Mouse (Mus musculus) gastrocnemius, postnatal 36 days (tissue): Measurements from ENCODE around the gene Zfp598. TPM values are rescaled to one million over a fixed set of nuclear protein-coding genes. Genes with fewer than 3 reads are reported as not detected.

Experiments used
- DNase-seq, 2 experiments: peaks; one replicate each; pipeline ENCODE4 v3.0.0; 2022
- intact Hi-C: fragments of 180-260 bp; cut with DNase I; formaldehyde crosslinking; loops from one replicate; pipeline ENCODE4 v1.15.1; 2025
- long read RNA-seq, 2 experiments: library from polyadenylated mRNA; stranded (forward); transcript quantifications; one replicate each; pipeline ENCODE4 v2.0.0; 2021
- total RNA-seq, 2 experiments: library from RNA; stranded (reverse); gene quantifications; 2 replicates each; pipeline ENCODE4 v1.2.3; 2021

Zfp598 gene
- total RNA-seq = 10 to 100 TPM; 18.0 to 18.5 TPM
- long read RNA-seq, experiment 1, partial matches to known transcripts = 8 of 14 reads
- long read RNA-seq, experiment 1, other reads (novel, unspliced or antisense) = 0 of 14 reads
- long read RNA-seq, experiment 2, partial matches to known transcripts = 6 of 8 reads
- long read RNA-seq, experiment 2, other reads (novel, unspliced or antisense) = 0 of 8 reads

DNA sequence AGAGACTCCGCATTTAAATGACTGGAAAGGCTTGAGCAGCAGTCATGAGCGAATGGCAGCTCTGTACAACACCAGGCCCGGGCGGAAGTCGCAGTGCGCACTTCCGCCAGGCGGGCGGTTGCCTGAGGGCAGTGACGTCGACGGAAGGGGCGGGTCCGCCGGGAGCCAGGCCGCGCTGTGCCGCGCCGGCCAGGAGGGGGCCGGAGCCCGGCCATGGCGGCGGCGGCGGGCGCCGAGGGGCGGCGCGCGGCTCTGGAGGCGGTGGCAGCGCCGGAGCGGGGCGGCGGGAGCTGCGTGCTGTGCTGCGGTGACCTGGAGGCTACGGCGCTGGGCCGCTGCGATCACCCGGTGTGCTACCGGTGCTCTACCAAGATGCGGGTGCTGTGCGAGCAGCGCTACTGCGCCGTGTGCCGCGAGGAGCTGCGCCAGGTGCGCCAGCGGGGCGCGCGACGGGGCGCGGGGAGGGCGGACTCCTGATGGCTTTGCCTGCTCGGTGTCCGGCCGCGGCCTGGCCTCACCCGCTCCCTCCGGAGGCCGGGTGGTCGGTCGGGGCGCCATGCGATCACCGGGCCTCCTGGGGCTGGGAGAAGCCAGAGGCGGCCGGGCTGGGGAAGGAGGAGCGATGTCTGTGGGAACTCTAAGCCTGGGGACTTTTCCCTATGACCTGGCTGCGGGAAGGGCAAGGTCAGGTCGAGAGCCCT lies at the start of gene Zfp598:
Gene Zfp598, plus strand, starts transcription at position 143 of the 701 bp plus-strand sequence.
- intact Hi-C loops = no loop called here
- peak; percentile 90 to 92 for DNase-seq

DNA sequence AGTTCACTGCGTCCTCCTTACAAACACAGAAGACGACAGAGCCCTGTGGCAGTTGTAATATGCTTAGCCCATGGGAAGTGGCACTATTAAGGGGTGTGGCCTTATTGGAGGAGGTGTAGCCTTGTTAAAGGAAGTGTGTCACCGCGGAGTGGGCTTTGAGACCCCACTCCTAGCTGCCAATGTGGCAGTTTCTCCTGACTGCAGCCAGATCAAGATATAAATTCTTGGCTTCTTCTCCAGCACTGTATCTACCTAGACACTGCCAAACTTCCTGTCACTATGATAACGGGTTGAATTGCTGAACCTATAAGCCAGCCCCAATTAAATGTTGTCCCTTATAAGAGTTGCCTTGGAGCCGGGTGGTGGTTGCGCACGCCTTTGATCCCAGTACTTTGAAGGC lies 44.0 kb upstream of the Zfp598 start:
- intact Hi-C loops = loop anchor here (5.0 kb wide), 1 partner anchor 93 kb away; the partner anchor contains the start of gene Rab26
- DNase-seq = no peak

DNA sequence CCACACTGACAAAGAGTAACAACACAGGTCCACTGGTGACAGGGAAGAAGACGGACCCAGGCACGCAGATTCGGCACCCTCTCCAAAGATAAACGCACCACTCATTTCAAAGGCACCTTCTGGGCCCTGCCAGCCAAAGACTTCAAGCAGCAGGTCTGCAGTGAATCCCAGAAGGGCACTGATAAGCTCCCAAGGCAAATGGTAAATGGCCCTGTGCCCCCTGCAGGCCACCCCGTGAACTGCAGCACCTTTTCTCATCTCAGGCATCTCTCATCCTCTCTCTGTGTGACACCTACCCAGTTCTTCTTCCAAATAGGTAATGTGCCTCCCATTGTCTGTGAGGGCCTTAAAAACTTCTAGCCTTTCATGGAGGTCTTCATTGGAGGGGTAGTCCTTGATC lies 40.8 kb upstream of the Zfp598 start:
- intact Hi-C loops = loop anchor here (2.0 to 5.0 kb wide), 2 partner anchors 22 to 96 kb away; partner anchors contain the start of genes Rab26 and Slc9a3r2
- DNase-seq = peak; percentile 58 to 74

DNA sequence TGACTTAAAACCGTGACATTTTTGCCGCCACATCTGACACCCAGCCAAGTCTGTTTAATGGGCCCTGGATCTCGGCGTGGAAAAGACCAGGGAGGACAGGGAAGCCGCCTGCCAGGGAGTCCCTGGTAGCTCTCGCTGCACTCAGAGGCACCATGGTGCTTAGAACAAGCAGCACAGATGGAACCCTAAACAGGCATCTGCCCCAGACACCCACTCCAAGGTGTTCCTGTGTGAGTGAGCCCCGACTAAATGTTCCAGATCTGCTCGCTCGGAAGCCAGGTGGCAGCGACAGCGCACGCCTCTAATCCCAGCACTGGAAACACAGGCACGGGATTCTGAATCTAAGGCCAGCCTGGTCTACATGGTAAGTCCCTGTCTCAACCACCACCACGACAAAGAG lies 39.4 kb upstream of the Zfp598 start:
- intact Hi-C loops = no loop called here

DNA sequence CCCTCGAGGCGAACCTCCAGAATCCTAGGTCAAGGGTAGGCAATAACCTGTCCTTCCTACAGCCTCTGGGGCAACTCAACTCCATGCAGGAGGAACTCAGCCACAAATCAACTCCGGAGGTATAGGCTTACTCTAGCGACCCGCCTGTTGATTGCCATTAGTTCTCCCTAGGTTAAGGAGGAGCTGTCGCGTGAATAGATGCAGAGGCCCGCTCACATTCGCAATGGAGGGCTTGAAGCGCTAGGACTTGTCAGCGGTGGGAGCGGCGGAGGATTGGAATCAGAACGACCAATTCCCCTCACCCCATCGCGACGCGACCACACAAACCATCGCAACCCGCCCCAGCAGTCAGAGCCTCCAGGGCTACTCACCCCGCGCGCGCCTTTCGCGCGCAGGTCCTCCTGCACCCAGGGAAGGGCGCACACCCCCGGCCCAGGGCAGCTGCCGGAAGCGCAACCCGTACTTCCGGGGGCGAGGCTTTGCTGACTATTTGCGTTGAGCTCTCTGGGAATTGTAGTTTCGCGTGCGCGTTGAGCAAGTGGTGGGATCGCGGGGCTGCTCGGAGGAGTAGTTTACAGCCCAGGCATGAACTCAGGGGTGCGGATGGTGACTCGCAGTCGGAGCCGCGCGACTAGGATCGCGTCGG lies 37.2 kb upstream of the Zfp598 start, which contains the start of the genes Tsc2 and Nthl1:
Gene Tsc2, minus strand, starts transcription at position 464 of the 646 bp plus-strand sequence.
Gene Nthl1, plus strand, starts transcription at position 514 of the 646 bp plus-strand sequence.
- DNase-seq = peak; percentile 73 to 77
- intact Hi-C loops = no loop called here

More for the DNA sequence above, 39.4 kb upstream of the Zfp598 start:
- DNase-seq = no peak

DNA sequence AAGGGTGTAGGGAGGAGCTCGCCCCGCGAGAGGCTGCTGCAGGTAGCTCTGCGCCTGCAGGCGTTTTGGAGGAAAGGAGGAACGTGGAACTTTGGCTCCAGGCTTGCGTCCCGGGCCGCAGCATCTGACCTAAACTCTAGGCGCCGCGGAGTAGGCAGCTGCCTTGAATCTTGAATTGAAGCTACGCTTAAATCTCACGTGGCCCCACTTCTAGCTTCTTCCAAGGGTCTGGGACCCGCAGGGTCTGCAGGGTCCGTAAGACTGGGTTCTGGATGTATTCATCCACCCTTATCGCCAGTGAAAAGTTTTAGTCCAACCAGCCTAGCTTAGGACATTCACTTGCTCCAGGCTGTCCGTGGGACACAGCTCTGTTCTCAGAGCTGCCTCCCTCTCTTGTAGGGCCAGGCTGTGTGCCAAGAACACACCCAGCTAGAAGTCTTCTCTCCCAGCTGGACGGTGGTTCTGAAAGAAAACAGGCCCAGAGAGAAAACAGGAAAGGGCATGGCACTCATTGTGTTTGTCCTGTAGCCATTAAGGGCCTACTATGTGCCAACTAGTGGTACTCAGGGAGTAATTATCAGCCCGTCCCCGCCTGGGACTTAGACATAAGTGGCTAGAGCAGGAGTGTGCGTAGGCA lies 36.6 kb upstream of the Zfp598 start:
- peak; percentile 57 to 68 for DNase-seq
- intact Hi-C loops = no loop called here

DNA sequence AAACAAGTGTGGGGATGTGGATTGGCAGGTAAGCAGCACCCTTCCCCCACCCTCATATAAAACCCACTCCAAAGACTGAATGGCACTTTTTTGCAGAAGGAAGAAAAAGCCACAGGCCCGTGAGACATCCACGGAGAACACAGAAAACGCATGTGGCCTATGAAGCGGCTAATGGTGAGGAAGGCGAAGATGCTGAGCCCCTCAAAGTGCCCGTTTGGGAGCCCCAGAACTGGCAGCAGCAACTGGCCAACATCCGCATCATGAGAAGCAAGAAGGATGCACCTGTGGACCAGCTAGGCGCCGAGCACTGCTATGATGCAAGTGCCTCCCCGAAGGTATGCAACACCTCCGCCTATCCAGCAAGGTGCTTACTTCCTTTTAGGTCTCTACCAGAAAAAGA lies 35.7 kb upstream of the Zfp598 start:
- DNase-seq = no peak
- intact Hi-C loops = no loop called here

DNA sequence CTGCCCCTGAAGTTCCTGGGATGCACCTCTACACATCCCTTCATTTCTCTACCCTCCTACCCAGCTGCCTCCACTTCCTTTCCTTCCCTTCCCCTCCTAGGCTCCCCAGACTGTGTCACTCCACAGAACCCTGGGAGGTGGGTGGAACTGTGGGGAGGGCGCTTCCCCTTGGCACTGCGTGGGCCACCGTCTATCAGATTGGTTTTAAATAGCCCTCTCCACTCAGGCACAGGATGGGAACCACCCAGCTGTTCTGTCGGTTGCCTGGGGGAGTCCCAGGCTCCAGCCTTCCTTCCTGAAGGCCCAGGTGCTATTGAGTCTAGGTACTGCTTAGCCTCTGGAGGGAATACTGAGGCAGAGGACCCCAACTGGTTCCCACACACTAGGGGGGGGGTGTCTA lies 34.5 kb upstream of the Zfp598 start:
- intact Hi-C loops = no loop called here
- peak in 1 of 2 experiments; percentile 15 for DNase-seq

DNA sequence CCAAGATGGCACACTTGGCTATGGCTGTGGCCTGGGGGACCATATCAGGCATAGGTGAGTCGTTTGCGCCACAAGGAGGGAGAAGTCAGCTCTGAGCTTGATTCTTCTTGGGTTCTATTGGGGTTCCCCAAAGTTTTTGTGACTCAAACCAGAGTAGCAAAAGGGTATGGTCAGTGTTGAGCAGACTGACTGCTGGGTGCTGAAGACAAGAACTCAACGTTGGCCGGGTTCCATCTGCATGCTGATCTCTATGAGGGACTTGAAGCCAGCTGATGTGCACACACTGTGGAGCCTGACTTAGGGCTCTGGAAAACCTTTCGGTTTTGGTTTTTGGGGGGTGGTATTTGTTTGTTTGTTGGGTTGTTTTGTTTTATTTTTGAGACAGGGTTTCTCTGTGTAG lies 33.8 kb upstream of the Zfp598 start:
- intact Hi-C loops = no loop called here
- no peak for DNase-seq

DNA sequence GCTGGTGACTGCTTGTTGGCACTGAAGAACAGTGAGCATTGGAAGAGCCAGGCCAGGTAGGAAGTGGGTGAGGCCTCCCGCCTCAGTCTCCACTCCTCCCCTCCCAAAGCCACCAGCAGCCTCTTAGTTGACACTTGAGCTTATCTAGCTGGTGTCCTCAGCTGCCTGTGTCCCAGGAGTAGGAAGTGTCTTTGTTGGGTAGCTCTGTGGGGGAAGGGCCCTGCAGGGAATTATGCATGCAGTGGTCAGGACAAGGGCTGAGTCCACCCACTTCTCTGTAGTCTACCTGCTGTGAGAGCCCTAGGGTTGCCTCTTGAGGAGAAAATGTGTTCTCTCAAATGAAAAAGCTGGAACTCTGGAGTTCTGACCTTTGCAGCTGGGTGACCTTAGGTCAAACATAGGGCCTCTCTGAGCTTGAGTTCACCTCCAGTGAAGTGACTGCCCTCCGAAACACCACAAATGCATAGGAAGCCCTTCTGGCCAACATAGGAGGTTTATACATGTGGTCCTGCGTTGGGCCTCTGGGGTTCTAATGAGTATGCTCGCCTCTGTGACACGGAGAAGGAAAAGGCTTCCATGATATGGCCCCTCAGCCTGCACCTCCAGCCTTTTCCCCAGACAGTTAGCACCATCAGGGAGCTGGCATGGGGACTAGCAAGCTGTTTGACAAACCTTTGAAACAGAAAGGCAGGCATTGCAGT lies 32.6 kb upstream of the Zfp598 start:
- intact Hi-C loops = no loop called here

DNA sequence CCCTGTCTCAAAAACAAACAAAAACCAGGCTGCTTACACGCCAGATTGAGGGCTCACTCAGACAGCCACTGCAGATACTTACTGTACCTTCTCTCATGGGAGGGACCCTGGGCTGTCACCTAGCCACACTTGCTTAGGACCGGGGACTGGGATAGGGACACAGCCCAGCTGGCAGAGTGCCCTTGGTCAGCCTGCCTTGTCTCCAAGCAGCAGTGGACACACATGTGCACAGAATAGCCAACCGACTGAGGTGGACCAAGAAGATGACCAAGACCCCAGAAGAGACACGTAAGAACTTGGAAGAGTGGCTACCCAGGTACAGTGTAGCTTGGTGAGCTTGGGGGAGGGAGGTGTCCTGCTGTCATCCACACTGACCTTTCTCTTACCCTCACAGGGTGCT lies 31.3 kb upstream of the Zfp598 start:
- no peak for DNase-seq
- intact Hi-C loops = no loop called here

More for the DNA sequence above, 32.6 kb upstream of the Zfp598 start:
- no peak for DNase-seq

DNA sequence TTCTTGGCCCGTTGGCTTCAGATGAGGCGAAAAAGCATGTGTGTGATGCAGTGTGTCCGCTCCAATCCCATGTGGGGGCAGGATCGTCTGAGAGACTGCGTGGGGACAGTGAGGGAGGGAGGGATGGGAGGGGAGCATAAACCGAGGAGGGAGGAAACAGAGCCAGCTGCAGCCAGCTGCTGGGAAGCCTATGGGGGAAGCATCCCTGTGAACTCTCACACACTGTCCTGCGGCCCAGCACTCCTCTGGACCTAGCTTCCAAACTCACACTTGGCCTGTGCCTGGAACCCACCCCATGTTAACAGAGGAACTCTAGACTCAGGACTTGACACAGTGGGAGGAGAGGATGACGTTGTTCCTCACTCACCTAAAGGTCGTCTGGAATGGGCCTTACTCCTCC lies 30.6 kb upstream of the Zfp598 start:
- peak in 1 of 2 experiments; percentile 20 for DNase-seq

DNA sequence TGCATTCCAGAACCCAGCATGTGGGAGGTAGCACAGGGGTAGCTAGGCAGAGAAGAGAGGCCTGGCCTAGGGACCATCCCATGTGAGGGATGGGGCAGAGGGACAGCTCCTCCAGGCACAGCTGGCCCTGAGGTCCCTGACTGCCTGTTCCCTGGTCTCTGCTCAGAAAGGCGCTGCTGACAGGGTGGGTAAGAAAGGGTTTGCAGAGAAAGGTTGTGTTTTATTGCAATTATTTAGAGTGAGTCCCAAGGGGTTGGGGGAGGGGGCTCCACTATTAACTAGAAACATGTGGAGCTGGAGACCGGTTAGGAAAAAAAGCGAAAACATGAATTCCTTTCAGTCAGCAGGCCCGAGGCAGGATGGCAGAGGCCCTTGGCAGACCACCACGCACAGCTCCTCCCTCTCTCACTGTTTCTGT lies 29.9 kb upstream of the Zfp598 start:
- DNase-seq = no peak
- intact Hi-C loops = no loop called here

More for the DNA sequence above, 30.6 kb upstream of the Zfp598 start:
- intact Hi-C loops = no loop called here

DNA sequence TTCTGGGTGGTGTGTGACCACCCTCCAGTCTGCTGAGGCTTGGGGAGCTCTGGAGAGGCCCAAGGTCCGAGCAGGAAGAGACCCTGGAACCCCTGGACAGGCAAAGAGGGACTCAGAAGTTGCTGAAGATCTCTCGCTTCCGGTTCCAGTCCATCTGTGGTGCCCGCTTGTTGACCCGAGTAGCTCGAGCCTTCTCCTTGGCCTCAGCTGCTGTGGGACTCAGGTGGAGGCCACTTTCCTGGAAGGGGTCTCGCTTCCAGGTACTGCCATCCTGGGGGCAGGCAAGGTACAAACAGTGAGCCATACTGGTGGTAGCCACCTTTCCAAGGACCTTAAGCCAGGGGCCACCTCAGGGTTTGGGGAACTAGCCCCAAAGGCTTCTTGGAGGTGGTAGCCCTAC lies 29.4 kb upstream of the Zfp598 start:
- DNase-seq = no peak
- intact Hi-C loops = no loop called here

DNA sequence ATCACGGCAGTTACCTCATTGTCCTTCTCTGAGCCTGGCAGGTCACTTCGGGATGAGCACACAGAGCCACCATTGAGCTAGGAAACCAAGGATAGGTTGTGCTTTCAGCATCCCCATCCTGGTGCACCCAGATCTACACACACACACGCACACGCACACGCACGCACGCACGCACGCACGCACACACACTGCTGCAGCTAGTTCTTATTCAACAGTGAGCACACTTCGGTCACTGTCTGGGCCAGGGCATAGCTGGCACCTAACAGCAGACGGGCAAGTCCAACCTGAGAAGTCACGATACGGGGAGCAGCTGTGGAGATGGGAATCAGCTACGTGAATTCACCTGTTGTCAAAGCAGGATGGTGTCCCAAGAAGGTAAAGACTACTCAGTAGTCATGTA lies 28.9 kb upstream of the Zfp598 start:
- intact Hi-C loops = no loop called here
- no peak for DNase-seq

DNA sequence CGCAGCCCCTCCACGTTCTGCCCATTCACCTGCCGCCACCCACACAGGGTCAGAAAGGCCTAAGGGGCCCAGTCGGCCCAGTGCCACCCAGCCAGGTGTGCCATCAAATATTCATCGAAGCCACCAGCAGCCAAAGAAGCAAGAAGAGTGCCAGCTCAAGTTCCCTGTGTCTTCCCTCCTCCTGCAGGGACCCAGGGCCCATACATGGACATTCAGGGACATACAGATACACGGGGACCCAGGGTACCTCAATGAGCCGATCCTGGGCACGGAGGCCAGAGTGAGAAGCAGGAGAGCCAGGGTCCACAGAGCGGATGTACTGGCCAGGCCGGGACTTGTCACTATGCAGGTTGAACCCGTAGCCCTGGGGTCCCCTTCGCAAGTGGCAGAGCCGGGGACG lies 27.5 kb upstream of the Zfp598 start:
- no peak for DNase-seq
- intact Hi-C loops = no loop called here

DNA sequence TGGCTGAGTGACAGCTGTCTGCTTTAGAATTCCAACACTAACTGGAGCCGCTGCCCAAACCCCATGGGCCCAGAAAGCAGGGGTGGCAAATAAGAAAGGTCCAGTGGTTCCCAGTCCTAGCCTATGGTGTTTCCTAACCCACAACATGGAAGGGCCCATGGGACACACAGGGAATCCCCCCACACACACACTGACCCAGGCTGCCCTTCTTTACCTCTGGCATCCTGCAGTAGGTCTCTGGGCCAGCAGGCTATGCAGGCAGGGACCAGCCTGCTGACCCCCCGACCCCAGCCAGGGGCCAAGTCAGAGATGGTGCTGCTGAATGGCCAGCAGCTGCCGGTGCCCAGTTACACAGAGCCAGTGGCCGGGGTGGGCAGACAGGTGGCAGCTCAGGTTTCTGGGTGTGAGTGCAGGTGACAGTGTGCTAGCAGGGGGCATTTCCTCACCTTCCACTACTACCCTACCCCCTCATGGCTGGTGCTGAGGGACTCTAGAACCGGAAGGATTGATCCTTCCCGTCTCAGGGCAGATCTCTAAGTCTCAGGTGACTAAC lies 26.6 kb upstream of the Zfp598 start:
- intact Hi-C loops = no loop called here
- no peak for DNase-seq

DNA sequence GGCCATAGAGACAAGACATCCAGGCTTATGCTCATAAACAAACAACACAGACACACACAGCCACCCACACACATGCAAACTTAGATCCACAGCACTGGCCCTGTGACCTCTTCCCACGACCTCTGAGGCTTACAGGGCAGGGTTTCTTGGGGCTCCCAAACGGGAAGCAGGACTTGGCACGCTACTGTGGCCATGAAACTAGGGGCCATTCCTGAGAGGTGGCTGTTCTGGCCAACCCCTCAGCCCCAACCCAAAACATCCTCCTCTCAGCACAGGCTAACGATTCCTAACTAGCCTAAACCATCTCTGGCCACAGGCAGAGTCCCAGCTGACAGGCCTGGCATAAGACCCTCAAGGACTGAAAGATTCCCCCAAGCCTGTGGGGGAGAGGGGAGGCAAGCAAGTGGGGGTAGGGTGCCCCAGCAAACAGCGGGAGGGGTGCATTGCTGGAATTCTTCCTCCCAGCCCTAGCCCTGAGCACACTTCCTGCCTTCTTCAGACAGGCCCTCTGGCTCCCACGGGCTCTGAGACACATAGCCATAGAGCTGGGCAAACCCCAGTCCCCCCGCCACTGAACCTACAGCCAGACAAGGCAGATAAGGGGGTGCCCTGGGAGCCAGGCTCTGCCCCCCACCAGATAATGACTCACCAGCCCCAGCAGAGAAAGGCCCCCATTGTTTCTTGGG lies 25.3 kb upstream of the Zfp598 start:
- intact Hi-C loops = no loop called here
- DNase-seq = peak in 1 of 2 experiments; percentile 8
